Mouse (Mus musculus) bone marrow macrophage, adult 2 months (primary cell): ENCODE data around the gene Nsd1.

Experiments used
- CTCF ChIP-seq: IDR thresholded peaks from 2 replicates; pipeline ENCODE4 v1.5.1; 2012; ENCODE audit warnings: low read depth, mild to moderate bottlenecking, low read length, moderate library complexity
- POLR2A ChIP-seq: IDR thresholded peaks from 2 replicates; pipeline ENCODE4 v1.6.1; 2012; ENCODE audit warnings: mild to moderate bottlenecking, low read depth, low read length, borderline replicate concordance

DNA sequence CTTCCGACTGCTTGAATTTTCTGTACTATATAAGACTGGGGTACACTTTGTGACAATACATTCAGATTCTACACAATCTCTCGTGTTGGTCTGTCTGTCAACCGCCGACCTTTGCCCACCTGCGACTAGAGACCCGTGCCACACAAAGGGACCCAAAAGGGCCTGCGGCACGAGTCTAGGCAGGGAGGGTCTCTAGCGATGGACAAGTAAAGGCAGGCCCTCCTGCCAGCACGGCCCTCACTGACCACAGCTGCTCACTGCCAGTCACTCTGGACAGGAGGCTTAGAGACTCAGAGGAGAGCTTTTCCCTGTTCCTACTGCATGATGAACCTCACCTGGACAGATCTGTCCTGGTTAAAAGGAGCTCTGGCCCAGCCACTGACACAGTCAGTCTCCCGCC, 132.9 kb downstream of the Nsd1 start:
- TF ChIP-seq POLR2A (no peak), CTCF (no peak)
